Mouse (Mus musculus) forebrain, postnatal 0 days (tissue): ENCODE data around the gene Lztr1. TPM values are rescaled to one million over a fixed set of nuclear protein-coding genes. Genes with fewer than 3 reads are reported as not detected.
A peak's percentile ranks its signal among the peaks of the same experiment; 100 is the strongest.

Source experiments
- ATAC-seq: fragments of 200-750 bp; cut with Nextera tagmentation; 2 replicates; pipeline ENCODE4 v1.8.0; 2017; ENCODE audit warnings: mild to moderate bottlenecking, moderate library complexity
- DNase-seq: peaks from one replicate; pipeline ENCODE4 v3.0.0-alpha.2; 2015
- H3K27ac ChIP-seq: fragments of 300-500 bp; sonication (generic); 2 replicates; pipeline ENCODE4 v1.5.1; 2014; ENCODE audit warnings: low read depth, mild to moderate bottlenecking, antibody characterized with exemption, low read length, moderate library complexity, mixed read lengths
- H3K27me3 ChIP-seq: fragments of 300-500 bp; sonication (generic); 2 replicates; pipeline ENCODE4 v1.6.1; 2014; ENCODE audit warnings: mild to moderate bottlenecking, low read length, mixed read lengths; ENCODE audit not compliant: insufficient read depth
- H3K36me3 ChIP-seq: fragments of 300-500 bp; sonication (generic); 2 replicates; pipeline ENCODE4 v1.6.1; 2014; ENCODE audit warnings: mild to moderate bottlenecking, moderate library complexity; ENCODE audit not compliant: insufficient read depth
- H3K4me1 ChIP-seq: fragments of 300-500 bp; sonication (generic); 2 replicates; pipeline ENCODE4 v1.6.1; 2014; ENCODE audit warnings: antibody characterized with exemption; ENCODE audit not compliant: insufficient read depth
- H3K4me2 ChIP-seq: fragments of 300-500 bp; sonication (generic); 2 replicates; pipeline ENCODE4 v1.6.1; 2014; ENCODE audit warnings: low read depth, mild to moderate bottlenecking, moderate library complexity
- H3K4me3 ChIP-seq: fragments of 300-500 bp; sonication (generic); 2 replicates; pipeline ENCODE4 v1.5.1; 2014; ENCODE audit warnings: low read depth, low read length, mixed read lengths
- H3K9ac ChIP-seq: fragments of 300-500 bp; sonication (generic); 2 replicates; pipeline ENCODE4 v1.6.1; 2014; ENCODE audit warnings: mild to moderate bottlenecking
- H3K9me3 ChIP-seq: fragments of 300-500 bp; sonication (generic); 2 replicates; pipeline ENCODE4 v1.6.1; 2016; ENCODE audit warnings: low read length
- CTCF ChIP-seq: sonication (generic); IDR thresholded peaks from 2 replicates; pipeline ENCODE4 v1.5.1; 2016; ENCODE audit warnings: antibody characterized with exemption, control low read depth, low read depth
- WGBS: fragments of 180-500 bp; shearing (Covaris S2); extraction: QIAGEN DNeasy Blood & Tissue Kit; methylation state at CpG from one replicate; pipeline ENCODE4 v1.1.7; 2014; 5-methylcytosine and 5-hydroxymethylcytosine counted together
- polyA plus RNA-seq: library from polyadenylated mRNA; unstranded; fragments of >200 nt; fragmentation: Nextera tagmentation; extraction: Ambion mirVana; gene quantifications from 2 replicates; pipeline ENCODE4 v1.2.1, GENCODE M21; 2015
- total RNA-seq: library from RNA; depleted of rRNA; stranded (reverse); fragments of >200 nt; gene quantifications from 2 replicates; pipeline ENCODE4 v1.2.3, GENCODE M21; 2014; rRNA removed

The Lztr1 gene
- total and polyA plus RNA-seq, 2 experiments from 2014 or later: 103 to 244 TPM

- Histone ChIP-seq H3K4me1 (0 out of 2 replicates have a peak, but pooled peaks cover 5% of the 10 kb centered on the region), H3K36me3 (no peaks in the 10 kb centered on the region), H3K27ac (peak within 1 kb of the TSS; percentile 67), H3K9me3 (no peaks in the 10 kb centered on the region), H3K4me3 (peak within 1 kb of the TSS; percentile 19), H3K27me3 (peaks cover 5% of the 10 kb centered on the region; the same call in 1 of the 2 replicates), H3K4me2 (peak within 1 kb of the TSS; percentile 39), H3K9ac (peak within 1 kb of the TSS; percentile 18; the same call in 1 of the 2 replicates)
- WGBS: 3% methylated on average over 10 of the region's 10 CpGs
- ATAC-seq: peak; percentile 59
- TF ChIP-seq CTCF: no peak
- DNase-seq: peak; percentile 31
Measured at GRCm38 (mm10) chr16:17561751-17562208, 53.3 kb downstream of the Lztr1 start, which contains the start of gene P2rx6. TSS of gene P2rx6 (plus strand) at chr16:17561885.

GRCm38 (mm10) chr16:17563580-17563979, 55.1 kb downstream of the Lztr1 start:
- Histone ChIP-seq H3K27me3 (peaks cover 5% of the 10 kb centered on the region; the same call in 1 of the 2 replicates), H3K9ac (no peak overlapping the region), H3K4me1 (0 out of 2 replicates have a peak, but pooled peaks cover 5% of the 10 kb centered on the region), H3K9me3 (no peaks in the 10 kb centered on the region), H3K4me2 (no peak overlapping the region), H3K4me3 (no peak overlapping the region), H3K27ac (no peak overlapping the region), H3K36me3 (no peaks in the 10 kb centered on the region)
- ATAC-seq (no peak), DNase-seq (no peak)
- WGBS: 11% methylated on average over 1 of the region's 1 CpGs
- TF ChIP-seq CTCF: no peak

- no peaks in the 10 kb centered on the region for H3K9me3 ChIP-seq
- H3K27me3 ChIP-seq: peaks cover 5% of the 10 kb centered on the region; the same call in 1 of the 2 replicates
- H3K9ac ChIP-seq: no peak overlapping the region
- DNase-seq (no peak), ATAC-seq (no peak)
- no peak overlapping the region for H3K4me3 ChIP-seq
- H3K4me1 ChIP-seq: 0 out of 2 replicates have a peak, but pooled peaks cover 5% of the 10 kb centered on the region
- H3K27ac ChIP-seq: no peak overlapping the region
- no peak for TF ChIP-seq CTCF
- WGBS: 81% methylated on average over 2 of the region's 2 CpGs
- no peak overlapping the region for H3K4me2 ChIP-seq
- no peaks in the 10 kb centered on the region for H3K36me3 ChIP-seq
Measured at GRCm38 (mm10) chr16:17564221-17564620, 55.7 kb downstream of the Lztr1 start.

DNA sequence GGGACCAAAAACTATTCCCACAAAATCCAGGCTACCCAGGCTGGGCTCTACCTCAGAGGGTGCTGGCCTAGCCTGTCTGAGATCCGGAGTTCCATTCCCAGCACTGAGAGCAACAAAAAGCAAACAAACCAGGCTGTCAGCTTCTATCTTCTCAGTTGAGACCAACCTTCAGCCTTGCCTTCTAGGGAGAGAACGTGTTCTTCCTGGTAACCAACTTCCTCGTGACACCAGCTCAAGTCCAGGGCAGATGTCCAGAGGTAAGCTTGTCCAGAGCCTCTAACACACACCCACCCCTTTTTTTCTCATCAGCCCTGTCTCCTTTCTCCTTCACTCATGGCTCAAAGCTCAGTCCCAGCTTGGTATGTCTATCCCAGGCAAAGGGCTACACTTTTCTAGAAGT, 56.3 kb downstream of the Lztr1 start:
- H3K9ac ChIP-seq: no peak overlapping the region
- no peaks in the 10 kb centered on the region for H3K36me3 ChIP-seq
- WGBS: 74% methylated on average over 3 of the region's 3 CpGs
- no peak for TF ChIP-seq CTCF
- peaks cover 5% of the 10 kb centered on the region; the same call in 1 of the 2 replicates for H3K27me3 ChIP-seq
- 0 out of 2 replicates have a peak, but pooled peaks cover 5% of the 10 kb centered on the region for H3K4me1 ChIP-seq
- no peaks in the 10 kb centered on the region for H3K9me3 ChIP-seq
- no peak overlapping the region for H3K4me2 ChIP-seq
- no peak overlapping the region for H3K27ac ChIP-seq
- DNase-seq: no peak
- ATAC-seq: no peak
- H3K4me3 ChIP-seq: no peak overlapping the region

GRCm38 (mm10) chr16:17566186-17566585, 57.7 kb downstream of the Lztr1 start:
- H3K9me3 ChIP-seq: no peaks in the 10 kb centered on the region
- no peak overlapping the region for H3K4me3 ChIP-seq
- H3K4me1 ChIP-seq: 0 out of 2 replicates have a peak, but pooled peaks cover 5% of the 10 kb centered on the region
- H3K36me3 ChIP-seq: no peaks in the 10 kb centered on the region
- no peak for DNase-seq
- H3K4me2 ChIP-seq: no peak overlapping the region
- peak; percentile 30; the same call in 1 of the 2 replicates for TF ChIP-seq CTCF
- 27% methylated on average over 4 of the region's 4 CpGs for WGBS
- ATAC-seq: no peak
- peaks cover 5% of the 10 kb centered on the region; the same call in 1 of the 2 replicates for H3K27me3 ChIP-seq
- no peak overlapping the region for H3K9ac ChIP-seq
- H3K27ac ChIP-seq: no peak overlapping the region

Other genes starting within 250 kb of the Lztr1 start
- gene Tmem191c, start 232.6 kb upstream of the Lztr1 start, total RNA-seq: 55.2 and 71.0 TPM in 2 replicates
- 36.2 and 53.5 TPM in 2 replicates for gene Tmem191c, start 232.6 kb upstream of the Lztr1 start, polyA plus RNA-seq
- gene Serpind1, start 177.3 kb upstream of the Lztr1 start, total RNA-seq: 3.7 and 4.2 TPM in 2 replicates
- 5.0 and 5.8 TPM in 2 replicates for gene Serpind1, start 177.3 kb upstream of the Lztr1 start, polyA plus RNA-seq
- gene Snap29, start 102.7 kb upstream of the Lztr1 start, total RNA-seq: 41.9 and 43.2 TPM in 2 replicates
- gene Snap29, start 102.7 kb upstream of the Lztr1 start, polyA plus RNA-seq: 14.5 and 19.9 TPM in 2 replicates
- gene Pi4ka, start 102.4 kb upstream of the Lztr1 start, total RNA-seq: 106 and 107 TPM in 2 replicates
- gene Pi4ka, start 102.4 kb upstream of the Lztr1 start, polyA plus RNA-seq: 32.6 and 41.2 TPM in 2 replicates
- gene Crkl, start 56.7 kb upstream of the Lztr1 start, total RNA-seq: 31.4 and 55.4 TPM in 2 replicates
- 44.5 and 60.5 TPM in 2 replicates for gene Crkl, start 56.7 kb upstream of the Lztr1 start, polyA plus RNA-seq
- gene Aifm3, start 19.1 kb upstream of the Lztr1 start, total RNA-seq: 15.2 and 21.8 TPM in 2 replicates
- 7.5 and 12.7 TPM in 2 replicates for gene Aifm3, start 19.1 kb upstream of the Lztr1 start, polyA plus RNA-seq
- 69.2 and 71.0 TPM in 2 replicates for gene Thap7, start 22.4 kb downstream of the Lztr1 start, total RNA-seq
- 58.3 and 64.4 TPM in 2 replicates for gene Thap7, start 22.4 kb downstream of the Lztr1 start, polyA plus RNA-seq
- gene Lrrc74b, start 52.6 kb downstream of the Lztr1 start, total RNA-seq: 3.0 and 3.5 TPM in 2 replicates
- gene Lrrc74b, start 52.6 kb downstream of the Lztr1 start, polyA plus RNA-seq: 2.3 and 4.1 TPM in 2 replicates
- gene P2rx6, start 53.2 kb downstream of the Lztr1 start, total RNA-seq: 1.3 and 1.9 TPM in 2 replicates
- gene P2rx6, start 53.2 kb downstream of the Lztr1 start, polyA plus RNA-seq: 1.5 and 2.8 TPM in 2 replicates
- 47.5 and 53.4 TPM in 2 replicates for gene Slc7a4, start 74.5 kb downstream of the Lztr1 start, total RNA-seq
- 33.1 and 47.3 TPM in 2 replicates for gene Slc7a4, start 74.5 kb downstream of the Lztr1 start, polyA plus RNA-seq
- gene Smpd4, start 110.7 kb downstream of the Lztr1 start, total RNA-seq: 41.4 and 48.3 TPM in 2 replicates
- gene Smpd4, start 110.7 kb downstream of the Lztr1 start, polyA plus RNA-seq: 25.3 and 26.2 TPM in 2 replicates
- 19.6 and 22.6 TPM in 2 replicates for gene Ccdc74a, start 137.8 kb downstream of the Lztr1 start, total RNA-seq
- 25.2 and 33.9 TPM in 2 replicates for gene Ccdc74a, start 137.8 kb downstream of the Lztr1 start, polyA plus RNA-seq
- 45.6 and 48.5 TPM in 2 replicates for gene Med15, start 224.2 kb downstream of the Lztr1 start, total RNA-seq
- gene Med15, start 224.2 kb downstream of the Lztr1 start, polyA plus RNA-seq: 40.9 and 46.9 TPM in 2 replicates